ENCODE assay signal across 13 mouse cellular contexts in the genomic region with DNA sequence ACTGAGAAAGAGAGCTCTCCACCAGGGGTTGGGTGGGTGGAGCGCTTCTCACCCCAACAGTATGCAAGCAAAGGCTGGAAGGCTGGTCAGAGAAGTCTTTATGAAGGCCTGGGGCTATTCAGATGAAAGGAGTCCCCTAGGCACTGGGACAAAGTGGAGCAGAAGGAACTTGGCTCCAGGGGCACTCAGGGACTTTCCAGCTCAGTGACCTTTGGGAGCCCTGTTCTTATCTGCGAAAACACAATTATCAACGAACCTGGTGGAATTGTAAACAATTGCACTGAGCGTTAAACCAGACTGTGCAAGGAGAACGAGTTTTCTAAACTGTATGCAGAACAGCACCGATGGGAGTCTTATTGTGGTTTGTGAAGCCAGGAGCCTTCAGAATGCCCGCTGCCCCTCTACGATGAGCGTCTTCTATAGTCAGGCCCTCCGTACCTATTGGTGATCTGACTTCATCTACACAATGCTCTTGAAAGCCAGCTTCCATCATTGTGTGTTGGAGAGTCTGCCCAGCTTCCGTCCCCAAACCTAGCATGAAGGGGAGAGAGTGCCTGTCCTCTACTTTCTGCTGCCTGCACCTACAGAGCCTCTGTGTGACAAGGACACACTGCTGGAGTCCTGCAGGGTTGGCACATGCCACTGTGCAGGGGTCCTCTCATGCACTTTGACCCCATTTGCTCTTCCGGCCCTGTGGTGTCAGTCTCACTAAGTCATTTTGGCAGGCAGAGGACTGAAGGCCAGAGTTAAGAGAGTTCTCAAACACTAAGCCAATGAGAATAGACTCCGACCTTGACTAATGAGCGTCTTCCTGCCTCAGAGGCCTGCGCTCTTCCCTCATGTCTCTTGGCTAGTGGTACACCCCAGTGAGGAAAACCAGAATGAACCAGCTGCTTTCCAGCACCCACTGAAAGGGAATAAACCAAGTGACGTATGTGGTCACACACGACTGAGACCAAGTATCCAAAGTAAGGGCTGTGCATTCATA.
A peak's percentile ranks its signal among the peaks of the same experiment; 100 is the strongest.
DNase-seq lines count a peak whose midpoint lies in the region; ATAC-seq lines count a peak whose summit lies in the region.
"Had no signal": no experiment of that assay in that cellular context is flagged by ENCODE, and none has a peak within 500 bp of the region (broad histone marks: within the 10 kb centered on the region; RNA-seq: fewer than 3 reads in every experiment).

No protein-coding gene starts in this region.

- H3K4me3 ChIP-seq in forebrain, embryonic 11.5 days (ENCODE audit: low read depth, low read length) = no peak overlapping the region
- no peak overlapping the region for H3K4me3 ChIP-seq in forebrain, embryonic 10.5 days
- no peak overlapping the region for H3K4me3 ChIP-seq in lung, embryonic 15.5 days
- H3K4me3 ChIP-seq in embryonic facial prominence, embryonic 10.5 days = no peak overlapping the region
- H3K4me3 ChIP-seq: limb, embryonic 12.5 days had no signal

- DNase-seq in forebrain, embryonic 11.5 days (ENCODE audit: low spot score) = peak; percentile 39
- no peak for DNase-seq in forebrain, embryonic 10.5 days (ENCODE audit: extremely low spot score, low spot score)
- DNase-seq in lung, postnatal 25 days (ENCODE audit: low spot score) = no peak
- no peak for DNase-seq in embryonic facial prominence, embryonic 10.5 days (ENCODE audit: low spot score)
- peak; percentile 57 for DNase-seq in naive thymus-derived CD4-positive, alpha-beta T cell, adult 2 months (ENCODE audit: low read depth)
- DNase-seq in left cerebral cortex, adult 18-20 months (ENCODE audit: low spot score in 2 of 2) = no peak
- no peak for DNase-seq in T-cell, adult 2 months (ENCODE audit: low spot score)
- DNase-seq: cerebellum, postnatal 25 days; heart, postnatal 4 days; kidney, adult 9 months had no signal

- H3K36me3 ChIP-seq in forebrain, embryonic 11.5 days (ENCODE audit: control insufficient read depth, insufficient read depth, low read length) = no peaks in the 10 kb centered on the region
- H3K36me3 ChIP-seq in forebrain, embryonic 10.5 days (replicated peaks) = no peaks in the 10 kb centered on the region
- no peaks in the 10 kb centered on the region for H3K36me3 ChIP-seq in lung, embryonic 15.5 days
- no peaks in the 10 kb centered on the region for H3K36me3 ChIP-seq in embryonic facial prominence, embryonic 10.5 days (replicated peaks)
- H3K36me3 ChIP-seq: limb, embryonic 12.5 days had no signal

- no peak overlapping the region for H3K27ac ChIP-seq in forebrain, embryonic 11.5 days (ENCODE audit: low read depth, low read length)
- H3K27ac ChIP-seq in forebrain, embryonic 10.5 days = no peak overlapping the region
- peak overlapping the region; percentile 26; the same call in 1 of the 2 replicates for H3K27ac ChIP-seq in lung, embryonic 15.5 days
- peak overlapping the region; percentile 48; the same call in 1 of the 2 replicates for H3K27ac ChIP-seq in embryonic facial prominence, embryonic 10.5 days (replicated peaks)
- H3K27ac ChIP-seq: limb, embryonic 12.5 days had no signal

- peaks cover 5% of the 10 kb centered on the region; the same call in 1 of the 2 replicates for H3K4me1 ChIP-seq in forebrain, embryonic 11.5 days (replicated peaks; ENCODE audit: control insufficient read depth, insufficient read depth, low read length)
- peaks cover 46% of the 10 kb centered on the region for H3K4me1 ChIP-seq in forebrain, embryonic 10.5 days
- peaks cover 16% of the 10 kb centered on the region for H3K4me1 ChIP-seq in lung, embryonic 15.5 days
- H3K4me1 ChIP-seq in embryonic facial prominence, embryonic 10.5 days = peaks cover 53% of the 10 kb centered on the region

- H3K9ac ChIP-seq in forebrain, embryonic 11.5 days (ENCODE audit: low read length) = no peak overlapping the region
- no peak overlapping the region for H3K9ac ChIP-seq in lung, embryonic 15.5 days
- H3K9ac ChIP-seq: limb, embryonic 12.5 days had no signal

- H3K9me3 ChIP-seq in forebrain, embryonic 11.5 days (ENCODE audit: control insufficient read depth, low read length) = no peaks in the 10 kb centered on the region
- H3K9me3 ChIP-seq in forebrain, embryonic 10.5 days = no peaks in the 10 kb centered on the region
- H3K9me3 ChIP-seq in lung, embryonic 15.5 days = no peaks in the 10 kb centered on the region
- H3K9me3 ChIP-seq in embryonic facial prominence, embryonic 10.5 days = no peaks in the 10 kb centered on the region
- H3K9me3 ChIP-seq: limb, embryonic 12.5 days had no signal

- no peak for ATAC-seq in forebrain, embryonic 11.5 days (replicated peaks; ENCODE audit: low FRiP score)
- no peak; the same call in 1 of the 2 replicates for ATAC-seq in lung, embryonic 15.5 days (ENCODE audit: borderline replicate concordance, extremely low read depth, low FRiP score, low TSS enrichment)

- H3K27me3 ChIP-seq in forebrain, embryonic 11.5 days (ENCODE audit: control insufficient read depth, insufficient read depth, low read length) = peaks cover 19% of the 10 kb centered on the region
- peaks cover 98% of the 10 kb centered on the region for H3K27me3 ChIP-seq in forebrain, embryonic 10.5 days (ENCODE audit: poor library complexity, severe bottlenecking)
- peaks cover 17% of the 10 kb centered on the region for H3K27me3 ChIP-seq in lung, embryonic 15.5 days
- H3K27me3 ChIP-seq in embryonic facial prominence, embryonic 10.5 days (replicated peaks; ENCODE audit: low read depth, poor library complexity, severe bottlenecking) = peaks cover 52% of the 10 kb centered on the region

- 84% methylated on average over 17 of the region's 17 CpGs for WGBS in forebrain, embryonic 11.5 days
- 90% methylated on average over 17 of the region's 17 CpGs for WGBS in forebrain, embryonic 10.5 days
- 55% methylated on average over 17 of the region's 17 CpGs for WGBS in lung, embryonic 15.5 days
- WGBS in embryonic facial prominence, embryonic 10.5 days = 79% methylated on average over 17 of the region's 17 CpGs

- no peak overlapping the region for H3K4me2 ChIP-seq in forebrain, embryonic 11.5 days (ENCODE audit: low read depth, low read length, severe bottlenecking)
- H3K4me2 ChIP-seq in lung, embryonic 15.5 days = no peak overlapping the region
- H3K4me2 ChIP-seq: limb, embryonic 12.5 days; midbrain, embryonic 11.5 days had no signal

Comparison
In these comparisons a context has a peak if more than half of its experiments do, and no peak if none do; other contexts are left out.
1. DNase-seq: peak in forebrain, embryonic 11.5 days (single experiment) and naive thymus-derived CD4-positive, alpha-beta T cell, adult 2 months (single experiment); none in forebrain, embryonic 10.5 days (single experiment), lung, postnatal 25 days (single experiment), embryonic facial prominence, embryonic 10.5 days (single experiment), left cerebral cortex, adult 18-20 months (0 of 2) and T-cell, adult 2 months (single experiment).
2. H3K27ac ChIP-seq: peak in lung, embryonic 15.5 days (single experiment) and embryonic facial prominence, embryonic 10.5 days (single experiment); none in forebrain, embryonic 11.5 days (single experiment) and forebrain, embryonic 10.5 days (single experiment).